Mouse (Mus musculus) lung, postnatal 0 days (tissue): Measurements from ENCODE around the gene Srd5a1. TPM values are rescaled to one million over a fixed set of nuclear protein-coding genes. Genes with fewer than 3 reads are reported as not detected.

ENCODE experiments used
- ATAC-seq: fragments of 200-750 bp; cut with Nextera tagmentation; 2 replicates; pipeline ENCODE4 v1.8.0; 2017; ENCODE audit warnings: moderate library complexity
- DNase-seq: peaks from one replicate; pipeline ENCODE4 v3.0.0-alpha.2; 2016; ENCODE audit warnings: low spot score
- H3K27ac ChIP-seq: fragments of 300-500 bp; sonication (generic); 2 replicates; pipeline ENCODE4 v1.5.1; 2014; ENCODE audit warnings: antibody characterized with exemption, mild to moderate bottlenecking, low read length, mixed read lengths
- H3K27me3 ChIP-seq: fragments of 300-500 bp; sonication (generic); replicated peaks from 2 replicates; pipeline ENCODE4 v1.6.1; 2014; ENCODE audit warnings: low read length, mixed read lengths; ENCODE audit not compliant: insufficient read depth
- H3K36me3 ChIP-seq: fragments of 300-500 bp; sonication (generic); 2 replicates; pipeline ENCODE4 v1.6.1; 2014; ENCODE audit warnings: low read length, mixed read lengths; ENCODE audit not compliant: insufficient read depth
- H3K4me1 ChIP-seq: fragments of 300-500 bp; sonication (generic); 2 replicates; pipeline ENCODE4 v1.6.1; 2014; ENCODE audit warnings: antibody characterized with exemption, low read depth, low read length, mixed read lengths; ENCODE audit not compliant: insufficient read depth
- H3K4me2 ChIP-seq: fragments of 300-500 bp; sonication (generic); replicated peaks from 2 replicates; pipeline ENCODE4 v1.6.1; 2014; ENCODE audit warnings: low read depth, mild to moderate bottlenecking, low read length, moderate library complexity, mixed read lengths
- H3K4me3 ChIP-seq: fragments of 300-500 bp; sonication (generic); 2 replicates; pipeline ENCODE4 v1.5.1; 2014; ENCODE audit warnings: low read depth, low read length
- H3K9ac ChIP-seq: fragments of 300-500 bp; sonication (generic); replicated peaks from 2 replicates; pipeline ENCODE4 v1.6.1; 2014; ENCODE audit warnings: low read depth, mild to moderate bottlenecking
- H3K9me3 ChIP-seq: fragments of 300-500 bp; sonication (generic); 2 replicates; pipeline ENCODE4 v1.6.1; 2016; ENCODE audit warnings: low read length, mixed read lengths
- CTCF ChIP-seq: IDR thresholded peaks from 2 replicates; pipeline ENCODE4 v1.5.1; 2016; ENCODE audit warnings: antibody characterized with exemption, mild to moderate bottlenecking
- EP300 ChIP-seq: IDR thresholded peaks from 2 replicates; pipeline ENCODE4 v1.6.1; 2016; ENCODE audit warnings: antibody characterized with exemption, mild to moderate bottlenecking, control low read depth
- WGBS: fragments of 180-500 bp; shearing (Covaris S2); extraction: QIAGEN DNeasy Blood & Tissue Kit; methylation state at CpG from one replicate; pipeline ENCODE4 v1.1.7; 2014; 5-methylcytosine and 5-hydroxymethylcytosine counted together
- polyA plus RNA-seq: library from polyadenylated mRNA; unstranded; fragments of >200 nt; fragmentation: Nextera tagmentation; extraction: Ambion mirVana; gene quantifications from 2 replicates; pipeline ENCODE4 v1.2.1, GENCODE M21; 2015

The Srd5a1 gene
- polyA plus RNA-seq, 1 experiment from 2014 or later, result 5.0 TPM

GRCm38 (mm10) chr13:69564573-69564972 lies 46.7 kb downstream of the Srd5a1 start:
- Histone ChIP-seq H3K4me2 (no peak overlapping the region), H3K27ac (no peak overlapping the region), H3K4me3 (no peak overlapping the region), H3K27me3 (no peaks in the 10 kb centered on the region), H3K9me3 (no peaks in the 10 kb centered on the region), H3K4me1 (no peaks in the 10 kb centered on the region), H3K36me3 (no peaks in the 10 kb centered on the region), H3K9ac (no peak overlapping the region)
- DNase-seq (no peak), ATAC-seq (no peak)
- TF ChIP-seq EP300 (no peak), CTCF (no peak)

- 62% methylated on average over 3 of the region's 3 CpGs for WGBS
- no peak for DNase-seq
- no peak overlapping the region for H3K4me3 ChIP-seq
- no peak for ATAC-seq
- H3K9ac ChIP-seq, result no peak overlapping the region
- no peak for TF ChIP-seq CTCF
- no peak for TF ChIP-seq EP300
- H3K4me1 ChIP-seq, result no peaks in the 10 kb centered on the region
- no peak overlapping the region for H3K27ac ChIP-seq
- no peak overlapping the region for H3K4me2 ChIP-seq
- no peaks in the 10 kb centered on the region for H3K36me3 ChIP-seq
- H3K27me3 ChIP-seq, result no peaks in the 10 kb centered on the region
- H3K9me3 ChIP-seq, result no peaks in the 10 kb centered on the region
These were observed 47.3 kb downstream of the Srd5a1 start for GRCm38 (mm10) chr13:69563905-69564304.

- 64% methylated on average over 12 of the region's 12 CpGs for WGBS
- ATAC-seq (no peak), DNase-seq (no peak)
- H3K36me3 ChIP-seq, result no peaks in the 10 kb centered on the region
- no peaks in the 10 kb centered on the region for H3K4me1 ChIP-seq
- no peak for TF ChIP-seq EP300
- no peak for TF ChIP-seq CTCF
- no peak overlapping the region for H3K4me2 ChIP-seq
- H3K4me3 ChIP-seq, result no peak overlapping the region
- H3K27ac ChIP-seq, result no peak overlapping the region
- H3K27me3 ChIP-seq, result no peaks in the 10 kb centered on the region
- H3K9ac ChIP-seq, result no peak overlapping the region
- no peaks in the 10 kb centered on the region for H3K9me3 ChIP-seq
These were observed 48.3 kb downstream of the Srd5a1 start for GRCm38 (mm10) chr13:69562654-69563574.

- Histone ChIP-seq H3K4me1 (no peaks in the 10 kb centered on the region), H3K4me2 (no peak overlapping the region), H3K36me3 (no peaks in the 10 kb centered on the region), H3K9ac (no peak overlapping the region), H3K27ac (no peak overlapping the region), H3K4me3 (no peak overlapping the region), H3K9me3 (no peaks in the 10 kb centered on the region), H3K27me3 (no peaks in the 10 kb centered on the region)
- 82% methylated on average over 9 of the region's 9 CpGs for WGBS
- DNase-seq (no peak), ATAC-seq (no peak)
- TF ChIP-seq EP300 (no peak), CTCF (no peak)
These were observed 49.2 kb downstream of the Srd5a1 start for GRCm38 (mm10) chr13:69562004-69562403.

- no peaks in the 10 kb centered on the region for H3K27me3 ChIP-seq
- TF ChIP-seq CTCF (no peak), EP300 (no peak)
- no peak overlapping the region for H3K27ac ChIP-seq
- H3K36me3 ChIP-seq, result no peaks in the 10 kb centered on the region
- H3K4me2 ChIP-seq, result no peak overlapping the region
- no peak overlapping the region for H3K4me3 ChIP-seq
- ATAC-seq, result peak; percentile 41
- no peaks in the 10 kb centered on the region for H3K9me3 ChIP-seq
- peak; percentile 12 for DNase-seq
- no peaks in the 10 kb centered on the region for H3K4me1 ChIP-seq
- 37% methylated on average over 13 of the region's 13 CpGs for WGBS
- H3K9ac ChIP-seq, result no peak overlapping the region
These were observed 51.8 kb downstream of the Srd5a1 start for GRCm38 (mm10) chr13:69559291-69559961.

GRCm38 (mm10) chr13:69558098-69558660 lies 53.1 kb downstream of the Srd5a1 start:
- no peak overlapping the region for H3K9ac ChIP-seq
- H3K4me3 ChIP-seq, result no peak overlapping the region
- H3K36me3 ChIP-seq, result no peaks in the 10 kb centered on the region
- TF ChIP-seq CTCF (no peak), EP300 (no peak)
- H3K4me1 ChIP-seq, result no peaks in the 10 kb centered on the region
- WGBS, result 67% methylated on average over 6 of the region's 6 CpGs
- no peak overlapping the region for H3K4me2 ChIP-seq
- no peaks in the 10 kb centered on the region for H3K27me3 ChIP-seq
- DNase-seq (no peak), ATAC-seq (no peak)
- H3K9me3 ChIP-seq, result no peaks in the 10 kb centered on the region
- H3K27ac ChIP-seq, result no peak overlapping the region
